Mouse (Mus musculus) E14TG2a.4 (cell line): ENCODE measurements around the gene Pdzd7.

Experiments
- CTCF ChIP-seq: conservative IDR thresholded peaks from 2 replicates; pipeline ENCODE4 v1.5.1; 2014; ENCODE audit warnings: low read length
- NANOG ChIP-seq: IDR thresholded peaks from 2 replicates; pipeline ENCODE4 v1.6.1; 2014; ENCODE audit warnings: borderline replicate concordance, low read length, mixed read lengths

GRCm38 (mm10) chr19:45074580-45075322, 29.2 kb upstream of the Pdzd7 start, which contains the start of gene Kazald1:
- TF ChIP-seq CTCF (no peak), NANOG (no peak)
